Mouse (Mus musculus) adrenal gland, postnatal 4 days (tissue): Measurements from ENCODE around the gene Hnf1a. TPM values are rescaled to one million over a fixed set of nuclear protein-coding genes. Genes with fewer than 3 reads are reported as not detected.

Experiments used
- total RNA-seq, 2 experiments: library from RNA; stranded (reverse); gene quantifications; 2 replicates each; pipeline ENCODE4 v1.2.3; 2021

Hnf1a gene
- total RNA-seq, 2 experiments from 2014 or later: 1.8 to 4.4 TPM

Other genes with a start within 250 kb of the Hnf1a start
- gene Ankrd13a, start 196.4 kb downstream of the Hnf1a start, total RNA-seq: 100 to 1,000 TPM; 105 to 111 TPM
- 10 to 100 TPM; 56.2 to 59.5 TPM for gene Git2, start 195.6 kb downstream of the Hnf1a start, total RNA-seq
- 10 to 100 TPM; 88.4 to 91.9 TPM for gene 1500011B03Rik, start 147.6 kb downstream of the Hnf1a start, total RNA-seq
- not detected for gene 4930519G04Rik, start 117.4 kb downstream of the Hnf1a start, total RNA-seq
- under 1 TPM; 0.14 to 0.17 TPM for gene Gm9936, start 112.4 kb downstream of the Hnf1a start, total RNA-seq
- 10 to 100 TPM in 1 of 2 experiments, 1 to 10 TPM in 1; 9.9 to 12.2 TPM for gene Oasl2, start 74.2 kb downstream of the Hnf1a start, total RNA-seq
- gene Oasl1, start 47.9 kb downstream of the Hnf1a start, total RNA-seq: 1 to 10 TPM; 1.0 to 1.2 TPM
- gene 2210016L21Rik, start 28.9 kb downstream of the Hnf1a start, total RNA-seq: 10 to 100 TPM; 50.7 to 59.0 TPM
- gene Sppl3, start 40.0 kb upstream of the Hnf1a start, total RNA-seq: 10 to 100 TPM; 91.7 to 92.3 TPM
- gene Gm10401, start 127.2 kb upstream of the Hnf1a start, total RNA-seq: under 1 TPM in 1 of 2 experiments, not detected in 1; 0.73 TPM
- 100 to 1,000 TPM; 166 to 191 TPM for gene Acads, start 148.3 kb upstream of the Hnf1a start, total RNA-seq
- gene Unc119b, start 163.9 kb upstream of the Hnf1a start, total RNA-seq: 10 to 100 TPM; 35.1 to 39.1 TPM
- gene Mlec, start 187.1 kb upstream of the Hnf1a start, total RNA-seq: 100 to 1,000 TPM; 208 to 242 TPM
- 1 to 10 TPM; 4.5 to 5.0 TPM for gene Cabp1, start 223.3 kb upstream of the Hnf1a start, total RNA-seq